Mouse (Mus musculus) intestine, embryonic 16.5 days (tissue): Measurements from ENCODE around the gene Acacb. TPM values are rescaled to one million over a fixed set of nuclear protein-coding genes. Genes with fewer than 3 reads are reported as not detected.
A peak's percentile ranks its signal among the peaks of the same experiment; 100 is the strongest.

ENCODE experiments used
- ATAC-seq: fragments of 200-750 bp; cut with Nextera tagmentation; 2 replicates; pipeline ENCODE4 v1.8.0; 2017; ENCODE audit warnings: moderate TSS enrichment, moderate library complexity
- H3K27ac ChIP-seq: fragments of 300-500 bp; sonication (generic); 2 replicates; pipeline ENCODE4 v1.5.1; 2014; ENCODE audit warnings: mild to moderate bottlenecking, low read length
- H3K27me3 ChIP-seq: fragments of 300-500 bp; sonication (generic); replicated peaks from 2 replicates; pipeline ENCODE4 v1.6.1; 2014; ENCODE audit warnings: low read length, control low read depth, mixed read lengths; ENCODE audit not compliant: control insufficient read depth, insufficient read depth
- H3K36me3 ChIP-seq: fragments of 300-500 bp; sonication (generic); 2 replicates; pipeline ENCODE4 v1.6.1; 2014; ENCODE audit warnings: low read length, control low read depth; ENCODE audit not compliant: control insufficient read depth, insufficient read depth
- H3K4me1 ChIP-seq: fragments of 300-500 bp; sonication (generic); 2 replicates; pipeline ENCODE4 v1.6.1; 2014; ENCODE audit warnings: low read length, control low read depth, mixed read lengths; ENCODE audit not compliant: control insufficient read depth, insufficient read depth
- H3K4me2 ChIP-seq: fragments of 300-500 bp; sonication (generic); 2 replicates; pipeline ENCODE4 v1.6.1; 2014; ENCODE audit warnings: low read depth, low read length, control low read depth
- H3K4me3 ChIP-seq: fragments of 300-500 bp; sonication (generic); 2 replicates; pipeline ENCODE4 v1.5.1; 2014; ENCODE audit warnings: mild to moderate bottlenecking, low read length
- H3K9ac ChIP-seq: fragments of 300-500 bp; sonication (generic); 2 replicates; pipeline ENCODE4 v1.6.1; 2014; ENCODE audit warnings: low read depth, low read length
- H3K9me3 ChIP-seq: fragments of 300-500 bp; sonication (generic); 2 replicates; pipeline ENCODE4 v1.6.1; 2016; ENCODE audit warnings: low read length, control low read depth; ENCODE audit not compliant: control insufficient read depth
- WGBS: fragments of 180-500 bp; shearing (Covaris S2); extraction: QIAGEN DNeasy Blood & Tissue Kit; methylation state at CpG from one replicate; pipeline ENCODE4 v1.1.7; 2014; 5-methylcytosine and 5-hydroxymethylcytosine counted together
- polyA plus RNA-seq: library from polyadenylated mRNA; unstranded; fragments of >200 nt; fragmentation: Nextera tagmentation; extraction: Ambion mirVana; gene quantifications from 2 replicates; pipeline ENCODE4 v1.2.1, GENCODE M21; 2015

The Acacb gene
- polyA plus RNA-seq, 1 experiment from 2014 or later = 1.1 TPM

DNA sequence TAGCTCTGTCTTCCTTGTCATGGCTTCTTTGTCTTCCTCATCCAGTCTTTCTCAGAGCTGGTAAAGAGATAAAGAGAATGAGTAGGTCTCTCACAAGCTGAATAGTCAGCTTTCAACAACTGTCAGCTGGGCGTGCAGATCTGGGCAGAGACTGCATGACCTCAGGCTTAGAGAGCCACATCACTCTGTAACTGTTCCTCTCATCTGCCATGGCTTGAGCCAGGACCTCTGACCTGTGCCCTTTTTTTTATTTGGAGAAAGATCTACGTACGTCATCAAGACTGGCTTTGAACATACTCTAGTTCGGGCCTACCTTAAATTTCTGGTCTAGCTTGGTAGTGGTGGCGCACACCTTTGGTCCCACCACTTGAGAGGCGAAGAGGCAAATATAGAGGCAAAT is 13.5 kb upstream of the Acacb start:
- Histone ChIP-seq H3K4me3 (no peak overlapping the region), H3K9me3 (no peaks in the 10 kb centered on the region), H3K27me3 (no peaks in the 10 kb centered on the region), H3K27ac (no peak overlapping the region), H3K9ac (no peak overlapping the region), H3K4me2 (no peak overlapping the region), H3K36me3 (no peaks in the 10 kb centered on the region), H3K4me1 (peaks cover 34% of the 10 kb centered on the region)
- ATAC-seq = no peak
- 88% methylated on average over 6 of the region's 6 CpGs for WGBS

DNA sequence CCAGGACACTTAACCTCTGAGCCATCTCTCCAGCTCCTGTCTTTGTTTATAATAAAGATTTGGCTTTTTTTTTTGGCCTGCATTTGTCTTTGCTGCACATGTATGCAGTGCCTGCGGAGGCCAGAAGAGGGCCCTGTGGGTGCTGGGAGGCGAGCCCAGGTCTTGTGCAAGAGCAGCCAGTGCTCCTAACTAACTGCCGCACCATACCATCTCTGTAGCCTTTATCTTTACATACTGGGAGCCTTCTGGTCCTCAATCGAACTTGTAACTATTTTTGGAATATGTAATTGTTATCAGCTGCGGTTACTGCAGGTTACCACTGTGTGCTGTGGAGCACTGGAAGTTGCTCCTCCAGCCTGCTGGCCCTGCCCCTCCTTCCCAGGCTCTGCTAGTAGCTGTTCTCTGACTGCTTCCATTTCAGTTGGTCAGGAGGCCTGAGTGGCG is 12.2 kb upstream of the Acacb start:
- no peak for ATAC-seq
- Histone ChIP-seq H3K27ac (peak overlapping the region; percentile 23), H3K27me3 (no peaks in the 10 kb centered on the region), H3K9me3 (no peaks in the 10 kb centered on the region), H3K36me3 (no peaks in the 10 kb centered on the region), H3K9ac (no peak overlapping the region), H3K4me2 (no peak overlapping the region), H3K4me1 (peaks cover 45% of the 10 kb centered on the region), H3K4me3 (no peak overlapping the region)
- WGBS = 48% methylated on average over 6 of the region's 6 CpGs

DNA sequence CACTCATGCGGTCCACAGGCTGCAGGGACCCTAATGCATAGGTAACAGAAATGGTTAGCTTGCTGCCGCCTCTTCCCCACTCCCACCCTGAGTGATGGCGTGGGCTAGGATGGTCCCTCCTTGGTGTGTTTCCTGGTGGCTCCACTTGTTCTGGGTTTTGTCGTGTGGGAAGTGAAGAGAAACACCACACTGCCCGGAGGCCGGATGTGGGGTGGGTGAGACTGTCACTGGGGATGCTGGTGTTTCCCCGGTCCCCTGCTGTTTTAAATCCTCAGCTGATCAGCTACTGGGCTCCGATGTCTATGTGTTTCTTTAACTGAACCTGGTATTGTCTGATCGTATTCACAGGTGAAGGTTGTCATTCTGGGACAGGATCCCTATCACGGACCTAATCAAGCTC is 10.8 kb upstream of the Acacb start:
- H3K27me3 ChIP-seq = no peaks in the 10 kb centered on the region
- H3K4me3 ChIP-seq = no peak overlapping the region
- no peak overlapping the region for H3K4me2 ChIP-seq
- H3K9ac ChIP-seq = no peak overlapping the region
- H3K4me1 ChIP-seq = peaks cover 44% of the 10 kb centered on the region
- H3K36me3 ChIP-seq = no peaks in the 10 kb centered on the region
- no peaks in the 10 kb centered on the region for H3K9me3 ChIP-seq
- H3K27ac ChIP-seq = no peak overlapping the region
- WGBS = 81% methylated on average over 10 of the region's 10 CpGs
- no peak for ATAC-seq

DNA sequence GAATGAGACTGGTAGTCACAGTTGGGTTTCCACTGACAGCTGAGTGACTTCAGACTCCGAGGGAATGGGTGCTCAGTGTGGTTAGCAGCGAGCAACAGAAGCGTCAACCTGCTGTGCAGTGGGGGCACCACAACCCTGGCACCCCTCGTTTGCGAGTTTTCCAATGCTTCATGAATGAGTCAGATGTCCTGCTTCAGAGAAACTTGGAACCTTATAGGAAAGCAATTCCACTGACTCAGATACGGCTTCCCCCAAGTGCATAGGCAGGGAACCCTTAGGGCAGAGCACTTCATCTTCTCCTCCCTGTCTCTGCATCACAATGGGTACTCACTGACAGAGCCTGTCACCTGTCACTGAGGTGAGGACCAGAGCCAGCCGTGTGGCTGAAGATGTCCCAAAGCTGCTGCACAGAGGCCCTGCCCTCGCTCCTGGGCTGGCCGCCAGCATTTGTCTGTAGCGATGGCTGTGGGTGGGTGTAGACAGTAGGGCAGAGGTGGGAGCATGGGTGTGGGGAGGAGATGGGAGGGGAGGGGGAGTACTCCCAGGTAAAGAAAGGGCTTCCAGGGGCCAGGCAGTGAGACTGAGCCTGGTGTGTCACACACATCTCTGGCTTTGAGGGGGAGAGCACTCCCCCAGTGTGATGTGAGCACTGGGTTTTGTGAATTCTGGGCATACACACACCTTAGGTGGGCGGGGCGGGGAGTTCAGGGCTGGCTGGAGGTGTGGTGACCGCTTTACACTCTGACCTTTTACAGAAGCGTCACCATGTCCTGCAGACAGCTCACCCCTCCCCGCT is 8.7 kb upstream of the Acacb start:
- Histone ChIP-seq H3K27ac (peak overlapping the region; percentile 90), H3K4me2 (peak overlapping the region; percentile 22), H3K4me1 (peaks cover 31% of the 10 kb centered on the region), H3K9ac (no peak overlapping the region), H3K36me3 (no peaks in the 10 kb centered on the region), H3K4me3 (no peak overlapping the region), H3K9me3 (no peaks in the 10 kb centered on the region), H3K27me3 (no peaks in the 10 kb centered on the region)
- peak; percentile 29 for ATAC-seq
- WGBS = 73% methylated on average over 15 of the region's 15 CpGs

DNA sequence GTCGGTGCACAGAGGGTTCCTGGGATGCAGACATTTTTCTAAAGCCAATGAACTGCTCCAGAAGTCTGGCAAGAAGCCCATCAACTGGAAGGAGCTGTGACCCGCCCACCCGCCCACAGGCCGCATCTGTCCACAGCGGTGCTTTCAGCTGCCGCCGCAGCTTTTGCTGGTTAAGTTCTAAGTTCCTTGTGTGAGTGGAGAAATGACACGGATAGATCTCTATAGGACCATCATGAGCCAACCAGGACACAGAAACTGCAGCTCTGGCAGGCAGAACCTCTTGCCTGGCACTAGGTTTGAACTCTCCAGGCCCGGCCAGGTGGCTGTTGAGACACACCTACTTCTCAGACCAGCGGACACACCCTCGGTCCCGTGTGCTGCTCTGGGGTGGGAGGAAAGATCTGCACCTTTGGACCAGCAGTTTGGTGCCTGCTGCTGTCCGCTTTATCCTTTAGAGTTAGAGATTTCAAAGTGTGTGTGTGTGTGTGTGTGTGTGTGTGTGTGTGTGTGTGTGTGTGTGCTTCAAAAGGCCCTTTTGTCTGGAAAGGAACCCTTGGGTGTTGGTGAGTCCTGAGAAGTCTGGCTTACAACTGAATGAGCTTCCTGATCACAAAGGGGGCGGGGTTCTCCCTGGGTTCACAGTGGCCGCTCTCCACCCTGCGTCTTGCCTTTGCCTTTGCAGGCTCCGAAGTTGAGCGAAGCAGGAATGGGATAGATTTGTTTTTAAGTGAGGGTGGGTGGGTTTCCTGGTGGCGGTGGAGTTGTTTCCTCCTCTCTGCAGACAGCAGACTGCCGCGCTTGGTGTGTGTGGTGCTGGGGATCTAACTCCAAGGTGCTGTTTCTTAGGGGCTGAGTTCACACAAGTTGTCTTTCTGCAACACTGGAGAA is 7.8 kb upstream of the Acacb start:
- Histone ChIP-seq H3K27me3 (no peaks in the 10 kb centered on the region), H3K36me3 (no peaks in the 10 kb centered on the region), H3K9me3 (no peaks in the 10 kb centered on the region), H3K27ac (peak overlapping the region; percentile 90), H3K4me3 (no peak overlapping the region), H3K9ac (peak overlapping the region; percentile 20; the same call in 1 of the 2 replicates), H3K4me2 (peak overlapping the region; percentile 38), H3K4me1 (peaks cover 34% of the 10 kb centered on the region)
- ATAC-seq = peak; percentile 78
- 47% methylated on average over 21 of the region's 21 CpGs for WGBS

GRCm38 (mm10) chr5:114139175-114139574 is 7.2 kb upstream of the Acacb start:
- Histone ChIP-seq H3K4me3 (no peak overlapping the region), H3K27me3 (no peaks in the 10 kb centered on the region), H3K36me3 (no peaks in the 10 kb centered on the region), H3K9me3 (no peaks in the 10 kb centered on the region), H3K4me2 (peak overlapping the region; percentile 38; the same call in 1 of the 2 replicates), H3K4me1 (peaks cover 32% of the 10 kb centered on the region), H3K9ac (0 out of 2 replicates have a peak overlapping the region, but pooled peaks have one; percentile 20), H3K27ac (peak overlapping the region; percentile 90)
- peak; percentile 82 for ATAC-seq
- WGBS = 28% methylated on average over 9 of the region's 9 CpGs

DNA sequence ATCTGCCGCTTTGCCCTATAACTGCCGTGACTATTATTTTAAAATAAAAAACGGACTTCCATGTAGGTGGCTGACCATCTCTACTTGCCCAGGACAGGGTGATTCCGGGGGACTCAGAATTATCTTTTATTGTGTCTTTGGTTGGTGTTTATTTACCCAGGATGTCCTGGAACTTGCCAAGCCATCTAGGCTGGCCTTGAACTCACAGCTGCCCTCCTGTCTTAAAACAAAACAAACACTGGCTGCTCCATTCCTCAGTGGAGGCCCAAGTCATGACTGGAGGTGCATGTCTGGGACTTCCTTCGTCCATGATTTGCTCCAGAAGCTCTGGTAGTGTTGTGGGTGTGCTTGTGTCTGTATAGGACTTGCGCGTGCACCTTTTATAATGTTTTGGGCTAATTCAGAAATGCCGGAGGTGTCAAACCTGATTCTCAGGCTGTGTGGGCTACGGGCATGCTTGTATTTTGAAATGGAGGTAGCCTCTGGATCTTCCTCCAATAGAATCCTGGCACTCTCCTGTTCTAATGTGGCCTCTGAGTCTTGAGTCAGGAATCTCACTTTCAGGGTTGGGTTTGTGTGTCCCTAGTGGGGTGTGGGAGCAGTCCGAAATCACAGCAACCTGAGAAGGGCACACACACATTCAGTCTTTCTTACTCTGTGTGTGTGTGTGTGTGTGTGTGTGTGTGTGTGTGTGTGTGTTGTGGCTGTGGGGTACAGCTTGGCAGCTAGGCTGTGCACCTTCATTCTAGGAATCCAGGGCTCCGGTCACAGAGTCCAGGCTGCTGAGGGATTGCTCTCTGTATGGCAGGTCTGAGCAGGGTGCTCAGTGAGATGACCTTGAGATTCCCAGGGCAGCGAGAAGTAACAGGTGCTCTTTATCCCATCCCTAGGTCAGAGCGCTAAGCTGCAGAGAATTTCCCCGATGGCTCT is 973 bp downstream of the Acacb start:
- H3K9ac ChIP-seq = no peak overlapping the region
- no peaks in the 10 kb centered on the region for H3K27me3 ChIP-seq
- no peak overlapping the region for H3K4me2 ChIP-seq
- 75% methylated on average over 14 of the region's 14 CpGs for WGBS
- 0 out of 2 replicates have a peak overlapping the region, but pooled peaks have one; percentile 5 for H3K27ac ChIP-seq
- no peaks in the 10 kb centered on the region for H3K9me3 ChIP-seq
- peaks cover 22% of the 10 kb centered on the region for H3K4me1 ChIP-seq
- no peaks in the 10 kb centered on the region for H3K36me3 ChIP-seq
- ATAC-seq = 0 out of 2 replicates have a peak, but pooled peaks have one; percentile 35
- no peak overlapping the region for H3K4me3 ChIP-seq

GRCm38 (mm10) chr5:114152359-114153092 is 6.2 kb downstream of the Acacb start:
- no peak overlapping the region for H3K9ac ChIP-seq
- ATAC-seq = no peak
- no peaks in the 10 kb centered on the region for H3K4me1 ChIP-seq
- no peaks in the 10 kb centered on the region for H3K27me3 ChIP-seq
- H3K4me2 ChIP-seq = no peak overlapping the region
- no peak overlapping the region for H3K4me3 ChIP-seq
- H3K36me3 ChIP-seq = no peaks in the 10 kb centered on the region
- no peaks in the 10 kb centered on the region for H3K9me3 ChIP-seq
- no peak overlapping the region for H3K27ac ChIP-seq
- 77% methylated on average over 12 of the region's 12 CpGs for WGBS
